Mouse (Mus musculus) gastrocnemius, postnatal 10 days (tissue): ENCODE measurements around the gene Rph3a. TPM values are rescaled to one million over a fixed set of nuclear protein-coding genes. Genes with fewer than 3 reads are reported as not detected.
"Not testable (repeated sequence)": the region's sequence is repeated elsewhere in the genome, so short reads cannot be mapped to it uniquely, and the experiment has no call there.

Experiments used
- DNase-seq: peaks from one replicate; pipeline ENCODE4 v3.0.0; 2021; ENCODE audit warnings: mixed read lengths
- total RNA-seq, 2 experiments: library from RNA; stranded (reverse); gene quantifications; 2 replicates each; pipeline ENCODE4 v1.2.3; 2021

Gene Rph3a
- total RNA-seq, 2 experiments from 2014 or later = 0.35 to 0.47 TPM

GRCm38 (mm10) chr5:120908196-120908920, 101.5 kb downstream of the Rph3a start:
- no peak for DNase-seq

- not testable (repeated sequence) for DNase-seq
Observed at GRCm38 (mm10) chr5:120906791-120907733, 102.8 kb downstream of the Rph3a start, which contains the start of gene Oas1a. Gene Oas1a (minus strand): TSS chr5:120907521.

- DNase-seq = no peak
Observed at GRCm38 (mm10) chr5:120902056-120902455, 107.8 kb downstream of the Rph3a start.

GRCm38 (mm10) chr5:120900666-120901065, 109.2 kb downstream of the Rph3a start:
- no peak for DNase-seq

GRCm38 (mm10) chr5:120898726-120899125, 111.2 kb downstream of the Rph3a start:
- DNase-seq = no peak

- no peak for DNase-seq
Observed at GRCm38 (mm10) chr5:120898307-120898706, 111.6 kb downstream of the Rph3a start.

GRCm38 (mm10) chr5:120895231-120895900, 114.5 kb downstream of the Rph3a start:
- no peak for DNase-seq

- DNase-seq = not testable (repeated sequence)
Observed at GRCm38 (mm10) chr5:120894692-120895091, 115.2 kb downstream of the Rph3a start.

GRCm38 (mm10) chr5:120893866-120894265, 116.0 kb downstream of the Rph3a start:
- DNase-seq = not testable (repeated sequence)

GRCm38 (mm10) chr5:120892243-120892660, 117.6 kb downstream of the Rph3a start:
- DNase-seq = no peak

GRCm38 (mm10) chr5:120891566-120892242, 118.2 kb downstream of the Rph3a start:
- not testable (repeated sequence) for DNase-seq

- DNase-seq = no peak
Observed at GRCm38 (mm10) chr5:120890991-120891390, 118.9 kb downstream of the Rph3a start.

Other genes starting within 250 kb of the Rph3a start
- not detected for gene Oas3, start 232.4 kb downstream of the Rph3a start, total RNA-seq
- gene Oas1e, start 214.6 kb downstream of the Rph3a start, total RNA-seq = not detected
- gene Oas1c, start 197.6 kb downstream of the Rph3a start, total RNA-seq = under 1 TPM; 0.14 to 0.43 TPM
- gene Oas1f, start 162.7 kb downstream of the Rph3a start, total RNA-seq = not detected
- not detected for gene Oas1h, start 148.7 kb downstream of the Rph3a start, total RNA-seq
- not detected for gene Oas1g, start 122.5 kb downstream of the Rph3a start, total RNA-seq
- gene Oas1a, start 102.6 kb downstream of the Rph3a start, total RNA-seq = not detected
- not detected for gene Oas1d, start 95.6 kb downstream of the Rph3a start, total RNA-seq
- 10 to 100 TPM; 68.7 to 72.8 TPM for gene Ptpn11, start 181.3 kb upstream of the Rph3a start, total RNA-seq
- gene Rpl6, start 194.4 kb upstream of the Rph3a start, total RNA-seq = 100 to 1,000 TPM; 744 to 776 TPM
- gene Hectd4, start 210.1 kb upstream of the Rph3a start, total RNA-seq = 10 to 100 TPM; 12.7 to 16.6 TPM